Mouse (Mus musculus): ENCODE data around the gene BC024978.
A peak's percentile ranks its signal among the peaks of the same experiment; 100 is the strongest.

BC024978 gene

DNA sequence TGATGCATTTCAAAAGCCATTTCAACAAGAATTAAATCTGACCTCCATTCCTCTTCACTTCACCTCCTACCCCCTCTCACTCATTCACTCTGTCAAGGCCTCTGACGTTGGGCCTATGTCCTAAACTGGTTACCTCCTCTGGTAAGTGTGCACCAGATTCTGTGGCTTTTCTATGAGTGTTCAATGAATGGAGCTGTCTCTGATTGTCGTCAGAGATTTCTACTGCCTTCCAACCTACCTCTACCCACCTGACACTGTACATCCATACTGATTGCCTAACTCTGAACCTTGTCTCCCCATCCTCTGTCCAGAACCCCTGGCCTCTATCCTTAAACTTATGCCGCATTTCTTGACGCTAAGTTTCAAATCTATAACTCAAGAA, 17.6 kb upstream of the BC024978 start:
- no peak for DNase-seq (ENCODE audit: low read depth, low spot score)

DNA sequence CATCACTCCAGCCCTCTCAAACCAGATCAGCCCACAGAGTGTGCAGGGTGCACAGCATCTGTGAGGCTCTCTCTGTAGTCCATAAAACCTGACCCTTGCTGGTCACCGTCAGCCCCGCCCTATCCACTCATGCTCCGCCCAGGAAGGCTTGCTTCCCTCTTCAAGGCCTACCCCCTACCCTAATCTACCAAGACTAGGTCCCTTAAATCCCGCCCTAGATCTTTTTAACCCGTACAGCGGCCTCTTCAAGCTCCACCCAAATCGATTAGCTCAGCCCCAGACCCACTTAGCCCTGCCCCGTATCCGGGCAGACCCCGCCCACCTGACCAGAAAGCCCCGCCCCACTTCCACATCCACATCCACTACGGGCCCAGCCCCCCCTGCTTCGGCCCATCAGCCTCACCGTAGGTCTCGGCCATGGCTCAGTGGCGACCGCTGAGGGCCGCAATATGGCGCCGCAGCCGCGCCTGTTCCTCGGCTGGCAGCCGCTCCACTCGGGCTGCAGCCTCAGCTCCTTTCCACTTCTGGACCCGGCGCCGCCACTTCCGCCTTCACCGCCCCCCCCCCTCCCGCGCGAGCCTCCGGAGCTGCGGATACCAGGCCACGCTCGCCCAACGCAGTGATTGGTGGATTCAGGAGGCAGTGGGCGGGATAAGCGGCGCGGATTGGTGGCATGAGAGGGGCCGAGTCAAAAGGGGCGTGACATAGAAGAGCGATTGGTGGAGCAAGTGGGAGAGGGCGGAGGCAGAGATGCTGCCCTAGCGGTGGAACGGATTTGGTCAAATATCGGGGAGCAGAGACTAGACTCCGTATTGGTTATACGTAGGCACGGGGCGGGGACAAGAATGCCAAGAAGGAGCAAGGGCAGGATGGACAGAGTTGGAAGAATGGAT, 17.0 kb upstream of the BC024978 start, which contains the start of gene Rab4b:
Gene Rab4b, minus strand, starts transcription at position 573 of the 893 bp plus-strand sequence.
- peak; percentile 99 for DNase-seq (ENCODE audit: low read depth, low spot score)

DNA sequence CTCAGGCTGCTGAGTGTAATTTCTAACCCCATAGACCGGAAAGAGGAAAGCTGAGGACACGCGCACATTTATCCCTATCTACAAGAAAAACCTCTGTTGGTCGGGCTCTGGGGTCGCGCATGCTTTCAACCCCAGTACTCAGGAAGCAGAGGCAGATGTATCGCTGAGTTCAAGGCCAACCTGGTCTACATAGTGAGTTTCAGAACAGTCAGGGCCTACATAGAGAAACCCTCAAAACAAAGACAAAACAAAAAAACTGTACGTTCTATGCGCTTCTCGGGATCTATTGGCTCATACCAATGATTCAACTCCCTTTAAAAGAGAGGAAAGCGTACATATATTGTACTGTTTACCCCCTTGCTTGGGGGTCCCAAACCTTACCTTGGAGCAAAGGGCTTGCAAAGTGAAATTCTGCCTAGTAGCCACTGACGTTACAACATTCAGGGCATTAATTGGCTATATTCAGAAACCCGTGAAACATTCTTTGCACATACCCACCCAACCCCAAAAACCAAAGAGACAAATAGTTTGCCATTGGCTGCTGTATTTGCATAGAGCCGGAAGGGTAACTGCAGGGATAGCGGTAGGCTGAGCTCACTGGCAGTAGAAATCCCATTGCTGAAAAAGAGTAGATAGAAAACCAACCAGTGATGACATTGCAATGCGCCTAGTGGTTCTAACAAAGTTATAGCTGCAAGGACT, 16.2 kb upstream of the BC024978 start:
- no peak for DNase-seq (ENCODE audit: low read depth, low spot score)

DNA sequence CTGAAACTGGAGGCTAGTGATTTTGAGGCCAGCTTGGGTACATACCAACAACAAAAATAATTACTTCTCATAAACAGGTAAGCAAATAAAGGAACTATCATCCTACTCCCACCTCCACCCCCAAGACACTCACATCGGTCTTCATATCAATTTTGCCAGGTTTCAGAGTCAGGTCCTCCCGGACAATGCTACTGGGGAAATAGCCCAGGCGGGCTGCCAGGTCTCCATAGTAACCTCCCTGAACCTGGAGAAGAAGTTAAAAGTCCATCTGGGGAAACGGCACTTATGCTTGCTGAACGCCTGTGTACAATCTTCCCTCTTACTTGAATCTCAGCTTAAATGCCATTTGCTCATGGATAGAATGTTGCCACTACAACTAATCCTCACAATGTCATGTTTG, 15.5 kb upstream of the BC024978 start:
- DNase-seq (ENCODE audit: low read depth, low spot score): no peak

DNA sequence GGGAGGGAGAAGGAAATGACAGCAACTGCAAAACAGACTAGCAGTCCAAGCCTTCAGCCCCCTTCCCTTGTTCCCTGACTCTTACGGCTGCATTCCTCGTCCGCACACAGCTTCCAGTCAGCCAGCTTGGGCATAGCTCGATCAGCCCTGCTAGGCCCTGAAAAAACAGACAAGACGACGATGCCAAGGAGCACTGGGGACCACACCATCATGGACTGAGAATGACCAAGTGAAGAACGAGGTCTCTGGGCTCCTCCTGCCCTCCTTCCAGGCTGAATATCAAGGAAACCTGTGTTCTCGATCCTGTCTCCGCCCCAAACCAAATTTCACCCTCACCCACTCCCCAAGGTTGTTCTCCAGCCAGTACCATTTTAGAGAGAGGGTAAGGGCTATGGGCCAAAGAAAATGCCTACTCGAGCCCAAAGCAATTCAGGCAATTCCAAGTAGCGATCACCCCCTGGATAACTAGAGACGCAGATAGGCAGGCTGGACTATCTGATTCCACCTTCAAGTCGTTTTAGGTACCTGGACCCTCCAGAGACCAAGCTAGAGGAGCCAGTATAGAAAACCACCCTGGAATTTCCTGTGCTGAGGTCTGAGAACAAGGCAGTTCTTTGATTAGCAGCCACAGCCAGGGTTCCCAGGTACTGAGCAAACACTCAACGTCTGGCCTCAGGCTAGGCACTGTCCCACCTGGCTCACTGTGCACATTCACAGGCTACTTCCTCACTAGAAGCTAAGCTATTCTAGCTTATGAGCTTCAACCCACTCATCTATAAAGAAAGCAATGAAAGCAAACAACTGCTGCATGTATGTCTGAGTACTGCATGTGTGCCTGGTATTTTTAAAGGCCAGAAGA, 14.5 kb upstream of the BC024978 start, which contains the start of the genes Gm21983 and Mia:
Gene Gm21983, minus strand, starts transcription at position 250 of the 859 bp plus-strand sequence.
Gene Mia, minus strand, starts transcription at position 321 of the 859 bp plus-strand sequence.
- no peak for DNase-seq (ENCODE audit: low read depth, low spot score)

DNA sequence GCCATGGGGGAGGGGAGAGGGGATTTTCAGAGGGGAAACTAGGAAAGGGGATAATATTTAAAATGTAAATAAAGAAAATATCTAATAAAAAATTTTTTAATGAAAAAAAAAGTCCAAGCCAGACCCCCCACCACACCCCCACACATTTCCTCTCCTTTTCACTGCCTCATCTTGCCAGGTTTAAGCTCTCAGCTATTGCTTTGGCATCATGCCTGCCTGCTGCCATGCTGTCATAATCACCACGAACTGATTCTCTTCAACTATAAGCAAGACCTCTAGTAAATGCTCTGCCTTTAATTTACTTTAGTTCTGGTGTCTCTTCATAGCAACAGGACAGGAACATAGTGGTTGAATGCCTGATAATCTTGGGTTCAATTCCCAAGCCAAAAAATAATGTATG, 13.1 kb upstream of the BC024978 start:
- no peak for DNase-seq (ENCODE audit: low read depth, low spot score)

DNA sequence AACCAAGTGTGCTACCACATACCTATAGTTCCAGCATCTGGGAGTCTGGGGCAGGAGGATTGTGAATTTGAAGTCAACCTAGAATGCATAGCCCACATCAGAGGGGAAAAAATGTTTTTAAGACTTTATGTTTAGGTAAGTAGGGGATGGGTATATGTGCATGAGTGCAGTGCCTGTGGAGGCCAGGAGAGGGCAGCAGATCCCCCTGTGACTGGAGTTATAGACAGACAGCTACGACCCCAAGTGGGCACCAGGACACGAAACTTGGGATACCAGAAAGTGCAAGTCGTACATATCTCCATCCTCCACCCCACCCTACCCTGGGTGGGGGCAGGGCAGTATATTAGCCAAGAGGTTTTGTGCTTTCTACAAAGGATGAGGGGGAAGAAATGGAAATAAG, 10.6 kb upstream of the BC024978 start:
- no peak for DNase-seq (ENCODE audit: low read depth, low spot score)

DNA sequence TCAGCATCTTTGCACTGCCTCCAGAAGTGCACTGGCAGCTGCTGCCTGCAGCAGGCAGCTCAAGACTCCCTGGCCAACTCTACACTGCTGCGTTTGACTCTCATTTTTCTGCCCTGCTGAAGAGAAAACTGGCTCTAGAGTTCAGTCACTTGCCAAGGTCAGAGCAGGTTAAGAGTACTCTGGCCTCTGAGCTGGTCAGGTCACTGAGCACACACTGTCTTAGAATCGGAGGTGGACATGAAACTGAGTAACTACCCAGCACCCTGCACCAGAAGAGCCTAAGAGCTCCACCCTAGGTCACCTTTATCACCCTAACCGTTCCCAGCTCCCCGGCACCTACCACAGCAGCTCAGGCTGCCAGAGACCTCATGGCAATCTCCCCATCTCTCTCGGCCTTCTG, 9.6 kb upstream of the BC024978 start:
- DNase-seq (ENCODE audit: low read depth, low spot score): no peak

DNA sequence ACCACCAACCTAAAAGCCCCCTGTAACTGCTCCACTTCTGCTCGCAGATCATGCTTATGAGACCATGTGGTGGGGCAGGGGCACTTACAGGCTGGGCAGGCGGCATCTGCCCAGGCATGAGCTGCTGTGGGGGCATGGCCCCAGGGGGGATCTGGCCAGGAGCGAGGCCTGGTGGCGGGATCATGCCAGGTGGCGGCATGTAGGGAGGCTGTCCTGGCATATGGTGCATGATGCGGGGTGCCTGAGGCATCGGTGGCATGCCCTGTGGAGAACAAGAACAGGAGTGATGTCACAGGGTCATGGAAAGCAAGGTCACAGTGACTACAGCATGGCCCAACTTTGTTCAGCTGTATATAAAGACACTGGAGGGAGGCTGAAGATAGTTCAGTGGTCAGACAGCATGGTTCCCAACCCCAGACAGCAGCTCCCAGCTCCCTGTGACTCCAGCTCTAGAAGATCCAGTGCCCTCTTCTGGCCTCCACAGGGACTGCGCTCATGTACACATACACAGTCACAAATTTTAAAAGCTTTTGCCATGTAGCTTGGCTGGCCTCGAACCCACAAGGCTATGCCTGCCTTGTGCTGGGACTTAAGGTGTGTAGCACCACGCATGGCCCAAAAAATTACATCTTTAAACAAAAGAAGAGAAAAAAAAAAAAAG, 6.2 kb upstream of the BC024978 start:
- DNase-seq (ENCODE audit: low read depth, low spot score): no peak

DNA sequence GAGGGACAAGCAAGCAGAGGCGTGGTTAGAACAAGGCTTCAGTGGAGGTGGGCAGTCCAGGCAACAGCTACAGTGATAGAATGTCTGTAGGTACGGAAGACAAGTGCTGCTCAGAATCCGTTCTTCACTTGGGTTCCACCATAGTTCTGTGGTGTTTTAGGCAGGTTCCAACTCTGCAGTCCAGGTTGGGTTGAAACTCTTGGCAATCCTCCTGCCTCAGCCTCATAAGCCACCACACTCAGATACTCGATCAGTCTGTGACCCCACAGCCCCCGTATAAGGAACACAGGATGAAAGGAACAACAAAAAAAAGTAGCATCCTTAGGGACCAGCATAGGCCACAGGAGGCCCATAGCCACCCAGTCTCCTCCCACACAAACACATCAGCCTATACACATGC, 3.1 kb upstream of the BC024978 start:
- DNase-seq (ENCODE audit: low read depth, low spot score): no peak

DNA sequence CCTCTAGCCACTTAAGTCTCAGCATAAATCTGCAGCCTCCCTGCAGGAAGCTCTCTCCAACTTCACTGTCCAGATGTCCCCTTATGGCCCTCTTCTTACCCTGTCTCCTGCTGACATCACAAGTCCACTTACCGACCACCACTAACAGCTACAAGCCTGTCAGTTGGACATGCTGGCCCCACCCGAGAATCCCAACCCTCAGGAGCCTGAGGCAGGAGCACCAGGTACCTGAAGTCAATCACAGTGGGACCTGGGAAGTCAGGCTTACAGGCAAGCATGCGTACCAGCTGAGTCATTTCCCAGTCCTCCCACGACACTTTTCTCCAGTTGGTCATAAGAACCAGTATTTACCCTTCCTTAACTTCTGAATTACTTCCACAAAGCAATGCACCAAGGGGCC, 1.9 kb upstream of the BC024978 start:
- no peak for DNase-seq (ENCODE audit: low read depth, low spot score)

DNA sequence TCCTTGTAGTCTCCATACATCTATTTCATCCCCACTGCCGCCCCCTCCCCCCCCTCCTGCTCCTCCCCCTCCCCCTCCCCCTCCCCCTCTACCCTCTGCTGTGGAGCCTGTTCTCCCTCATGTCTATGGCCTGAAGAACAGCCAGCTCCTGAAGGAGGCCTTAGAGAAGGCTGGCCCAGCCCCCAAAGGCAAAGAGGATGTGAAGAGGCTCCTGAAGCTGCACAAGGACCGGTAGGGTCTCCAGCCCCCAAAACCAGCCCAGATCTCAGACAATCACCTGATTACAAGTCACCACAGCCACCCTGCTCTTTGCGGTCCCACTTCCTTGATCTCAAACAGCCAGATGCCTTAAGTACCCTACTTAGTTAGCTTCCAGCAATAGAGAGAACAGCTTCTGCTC, 1.6 kb downstream of the BC024978 start:
- DNase-seq (ENCODE audit: low read depth, low spot score): no peak

DNA sequence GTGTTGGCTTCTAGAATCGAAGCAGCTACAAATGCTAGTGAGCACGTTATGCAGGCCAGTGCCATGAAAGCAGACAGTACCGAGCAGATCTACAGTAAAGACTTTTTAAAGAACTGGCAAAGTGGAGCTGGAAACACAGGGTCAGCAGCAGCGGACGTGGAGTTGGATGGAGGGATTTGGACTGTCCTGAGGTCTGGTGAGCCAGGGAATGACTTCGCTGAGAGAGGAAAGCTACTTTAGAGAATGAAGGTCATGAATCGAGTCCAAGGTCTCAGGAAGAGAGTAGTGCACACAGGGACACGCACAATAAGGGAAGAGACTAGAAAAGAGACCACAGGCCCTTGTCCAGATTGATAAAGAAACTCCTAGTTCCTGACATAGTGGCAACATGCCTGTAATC, 2.1 kb downstream of the BC024978 start:
- no peak for DNase-seq (ENCODE audit: low read depth, low spot score)

DNA sequence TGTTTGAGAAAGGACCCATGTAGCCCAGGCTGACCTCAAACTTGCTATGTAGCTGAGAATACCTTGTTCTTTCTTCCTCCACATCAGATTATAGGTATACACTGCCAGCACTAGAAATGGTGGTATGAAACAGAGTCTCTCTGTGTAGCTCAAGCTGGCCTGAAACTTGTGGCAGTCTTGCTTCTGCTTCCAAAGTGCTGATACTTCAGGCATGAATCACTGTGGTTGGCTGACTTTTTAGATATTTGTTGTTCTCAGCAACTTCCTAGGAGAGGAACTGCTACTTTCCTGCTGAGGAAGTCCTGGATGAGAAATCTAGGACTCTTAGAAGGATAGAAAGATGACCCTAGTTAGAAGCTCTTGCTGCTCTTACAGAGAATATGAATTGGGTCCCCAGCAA, 2.8 kb downstream of the BC024978 start:
- no peak for DNase-seq (ENCODE audit: low read depth, low spot score)

DNA sequence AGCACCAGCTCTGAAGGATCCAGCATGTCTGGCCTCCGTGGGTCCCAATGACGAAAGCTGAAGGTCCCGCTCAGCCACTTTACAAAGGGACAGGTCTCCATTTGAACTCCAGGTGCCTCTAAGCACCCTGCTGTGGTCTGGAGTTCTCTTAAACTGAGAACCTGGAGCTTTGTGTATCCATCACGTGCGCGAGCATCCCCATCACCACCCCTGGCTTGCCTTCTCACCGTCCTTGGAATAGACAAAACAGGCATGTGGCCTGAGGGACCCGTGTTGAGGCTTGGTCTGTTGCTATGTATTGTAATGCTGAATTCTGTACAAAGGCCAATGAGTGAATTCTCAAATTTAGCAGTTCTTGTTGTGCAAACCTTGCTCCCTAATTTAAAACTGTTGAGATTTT, 3.2 kb downstream of the BC024978 start:
- no peak for DNase-seq (ENCODE audit: low read depth, low spot score)

DNA sequence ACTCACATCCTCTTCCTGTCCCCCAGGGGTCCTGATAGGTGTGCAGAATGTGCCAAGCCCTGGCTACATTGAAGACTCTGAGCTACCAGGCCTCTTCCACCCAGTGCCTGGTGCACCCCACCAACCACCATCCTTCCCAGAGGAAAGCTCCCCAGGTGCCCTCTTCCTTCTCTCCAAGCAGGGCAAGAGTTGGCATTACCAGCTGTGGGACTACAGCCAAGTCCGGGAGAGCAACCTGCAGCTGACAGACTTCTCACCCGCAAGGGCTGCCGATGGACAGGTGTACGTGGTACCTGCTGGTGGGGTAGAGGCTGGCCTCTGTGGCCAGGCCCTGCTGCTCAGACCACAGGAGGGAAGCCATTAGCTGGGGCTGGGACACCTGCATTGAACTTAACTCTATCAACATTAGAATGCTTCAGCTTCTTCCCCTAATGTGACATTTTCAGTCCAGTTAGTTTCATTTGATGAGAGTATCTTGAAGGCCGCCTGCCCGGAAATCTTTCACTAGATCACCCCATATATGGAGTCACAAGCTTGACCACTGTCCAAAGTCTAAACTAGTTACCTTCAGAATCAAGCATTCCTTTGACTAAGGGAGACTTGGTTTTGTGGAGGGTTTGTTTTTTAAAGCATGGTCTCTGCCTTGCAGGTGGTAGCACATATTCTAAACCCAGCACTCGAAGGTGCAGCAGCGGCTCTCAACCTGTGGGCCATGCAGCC, 8.3 kb downstream of the BC024978 start:
- no peak for DNase-seq (ENCODE audit: low read depth, low spot score)

DNA sequence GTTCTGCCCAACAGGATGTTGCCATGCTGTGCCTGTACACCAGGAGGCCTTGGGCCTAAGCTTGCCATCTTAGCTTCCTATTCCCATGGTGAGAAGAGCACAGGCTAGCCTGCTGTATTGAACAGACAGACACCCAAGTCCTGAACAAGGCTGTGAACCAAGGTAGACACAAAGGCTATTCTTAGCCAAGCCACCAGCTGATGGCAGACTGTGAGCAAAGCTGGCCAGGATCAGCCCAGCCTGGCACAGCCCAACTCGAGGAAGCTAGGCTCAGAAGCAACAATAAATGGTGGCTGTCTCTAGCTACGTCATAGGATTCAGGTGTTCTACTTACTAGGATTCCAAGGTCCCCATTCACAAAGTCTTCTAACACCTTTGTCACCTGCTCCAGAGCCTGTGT, 17.0 kb downstream of the BC024978 start:
- DNase-seq (ENCODE audit: low read depth, low spot score): no peak

DNA sequence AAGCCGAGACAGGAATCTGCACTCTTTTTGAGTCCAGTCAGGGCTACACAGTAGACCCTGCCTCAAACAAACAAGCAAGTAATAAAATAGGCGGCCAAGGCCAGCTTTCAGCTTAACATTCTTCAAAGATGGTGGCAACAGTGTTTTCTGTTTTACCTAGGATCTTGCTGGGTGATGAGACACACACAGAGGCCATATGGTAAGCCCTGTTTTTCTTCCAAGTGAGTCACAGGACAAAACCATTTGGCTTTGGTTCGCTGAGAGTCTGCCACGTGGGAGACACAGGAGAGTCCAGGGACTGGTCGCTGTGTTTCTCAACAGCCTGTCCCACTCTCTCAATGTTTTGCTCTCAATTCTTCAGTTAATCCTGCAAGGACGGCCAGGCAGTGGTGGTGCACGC, 23.0 kb downstream of the BC024978 start:
- no peak for DNase-seq (ENCODE audit: low read depth, low spot score)

DNA sequence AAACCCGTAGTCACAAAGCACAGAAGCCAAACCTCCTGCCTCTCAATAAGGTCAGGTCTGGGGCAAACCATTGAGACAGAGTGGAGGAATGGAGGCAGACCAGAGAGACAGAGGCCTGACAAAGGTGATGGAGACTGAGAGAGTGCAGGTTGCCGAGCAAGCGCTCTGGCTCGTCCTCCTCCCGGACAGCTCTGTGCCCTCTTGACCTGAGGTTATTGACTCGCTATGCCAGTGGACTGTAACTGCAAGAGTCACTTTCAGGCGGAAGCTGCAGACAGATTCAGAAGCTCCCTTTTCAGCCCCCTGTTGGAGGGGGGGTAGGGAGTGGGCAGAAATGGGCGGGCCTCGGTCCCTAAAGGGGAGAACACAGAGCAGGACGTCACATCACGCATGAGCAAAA, 24.4 kb downstream of the BC024978 start:
- no peak for DNase-seq (ENCODE audit: low read depth, low spot score)

DNA sequence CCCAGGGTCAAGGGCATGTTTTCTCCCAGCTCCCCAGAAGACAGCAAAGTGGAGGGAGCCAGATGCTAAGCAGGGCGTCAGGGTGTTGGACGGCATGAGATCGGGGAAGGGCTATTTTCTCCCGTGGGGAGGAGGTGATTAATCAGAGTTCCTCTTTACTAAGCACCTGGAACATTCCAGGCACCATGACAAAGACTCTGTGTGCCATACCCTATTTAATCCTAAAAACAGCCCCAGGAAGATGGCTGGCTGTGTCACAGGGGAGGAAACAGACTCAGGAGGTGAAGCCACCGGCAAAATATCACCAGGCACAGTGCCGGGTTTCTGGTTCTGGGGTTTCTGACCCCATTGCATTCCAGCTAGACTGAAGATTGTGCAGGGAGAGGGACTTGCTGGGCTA, 26.4 kb downstream of the BC024978 start:
- no peak for DNase-seq (ENCODE audit: low read depth, low spot score)

DNA sequence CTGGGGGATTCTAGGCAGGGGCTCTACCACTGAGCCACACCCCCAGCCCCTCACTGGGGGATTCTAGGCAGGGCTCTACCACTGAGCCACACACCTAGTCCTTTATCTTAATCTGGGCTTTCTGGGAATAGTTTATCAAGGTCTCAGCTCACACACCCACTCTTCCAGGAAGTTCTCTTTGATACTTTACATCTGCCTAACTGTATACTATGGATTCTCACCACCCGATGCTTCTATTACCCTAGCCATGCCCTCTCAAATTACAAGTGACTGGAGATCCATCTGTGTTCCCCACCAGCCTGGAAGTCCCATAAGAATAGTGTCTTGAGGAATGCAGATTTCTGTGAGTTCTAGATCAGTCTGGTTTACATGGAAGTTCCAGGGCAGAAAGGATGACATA, 27.0 kb downstream of the BC024978 start:
- no peak for DNase-seq (ENCODE audit: low read depth, low spot score)
